Mouse (Mus musculus) embryonic fibroblast, embryonic 13.5 days (primary cell): ENCODE results near the gene Rpia.

Experiments
- CTCF ChIP-seq: IDR thresholded peaks from 2 replicates; pipeline ENCODE4 v1.5.1; 2011; ENCODE audit warnings: mild to moderate bottlenecking, control low read depth, low read length, moderate library complexity, borderline replicate concordance; ENCODE audit not compliant: insufficient read depth
- POLR2A ChIP-seq: IDR thresholded peaks from 2 replicates; pipeline ENCODE4 v1.6.1; 2011; ENCODE audit warnings: low read depth, mild to moderate bottlenecking, control low read depth, low read length, moderate library complexity

DNA sequence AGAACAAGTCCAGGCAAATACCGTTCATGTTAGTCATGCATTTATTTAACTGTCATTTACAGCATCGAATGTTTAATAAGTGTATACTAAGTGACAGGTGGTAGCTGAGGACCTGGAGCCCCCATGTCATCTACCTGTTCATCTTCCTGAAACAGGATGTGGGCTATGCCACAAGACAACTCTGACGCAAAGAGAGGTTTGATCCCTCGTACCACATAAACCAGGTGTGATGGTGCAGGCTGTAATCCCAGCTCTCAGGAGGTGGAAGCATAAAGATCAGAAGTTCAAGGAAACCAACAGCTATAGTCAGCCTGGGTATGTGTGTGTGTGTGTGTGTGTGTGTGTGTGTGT lies 32.9 kb upstream of the Rpia start:
- TF ChIP-seq CTCF (no peak), POLR2A (no peak)
